In the genomic region with DNA sequence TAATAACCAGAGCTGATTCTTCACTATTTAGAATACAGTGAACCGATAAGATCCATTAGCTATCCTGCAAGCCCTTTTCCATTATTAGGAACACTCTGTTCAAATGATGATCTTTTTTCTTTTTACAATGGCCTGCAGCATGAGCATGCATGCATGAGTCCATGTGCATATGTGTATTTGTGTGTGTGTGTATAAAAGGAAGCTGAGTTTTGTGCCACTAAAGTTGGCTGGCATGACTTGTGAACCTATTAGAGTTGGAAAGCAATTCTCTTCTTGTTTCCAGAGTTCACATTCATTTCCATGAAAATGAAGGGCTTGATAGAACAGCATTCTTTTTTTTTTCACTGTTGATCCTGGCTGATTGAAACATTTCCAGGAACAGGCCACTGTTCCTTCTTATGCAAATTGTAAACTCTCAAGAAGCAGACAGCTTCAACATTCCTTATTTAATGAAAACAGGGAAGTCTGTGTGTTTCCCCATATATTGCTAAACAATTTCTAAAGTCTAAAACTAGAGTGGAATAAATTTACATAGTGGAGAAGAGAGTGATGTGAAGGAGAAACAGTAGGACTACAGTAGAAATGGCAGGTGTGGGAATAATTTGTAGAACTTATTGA, we compare ENCODE assay signal across 25 mouse cellular contexts.
A peak's percentile ranks its signal among the peaks of the same experiment; 100 is the strongest.
DNase-seq lines count a peak whose midpoint lies in the region; ATAC-seq and TF ChIP-seq lines count a peak whose summit lies in the region.
"Had no signal": no experiment of that assay in that cellular context is flagged by ENCODE, and none has a peak within 500 bp of the region (broad histone marks: within the 10 kb centered on the region; RNA-seq: fewer than 3 reads in every experiment).

No protein-coding gene starts in this region.

- no peak overlapping the region for H3K4me2 ChIP-seq in forebrain, embryonic 14.5 days (ENCODE audit: low read length)
- no peak overlapping the region for H3K4me2 ChIP-seq in forebrain, embryonic 11.5 days (ENCODE audit: low read depth, low read length, severe bottlenecking)
- no peak overlapping the region for H3K4me2 ChIP-seq in midbrain, embryonic 11.5 days
- H3K4me2 ChIP-seq in midbrain, embryonic 13.5 days (replicated peaks), result no peak overlapping the region
- H3K4me2 ChIP-seq: embryonic facial prominence, embryonic 12.5 days; heart, embryonic 13.5 days; limb, embryonic 13.5 days; liver, embryonic 11.5 days; lung, embryonic 15.5 days had no signal

- no peak overlapping the region for H3K27ac ChIP-seq in forebrain, embryonic 14.5 days (ENCODE audit: low read depth, low read length)
- no peak overlapping the region for H3K27ac ChIP-seq in forebrain, embryonic 11.5 days (ENCODE audit: low read depth, low read length)
- H3K27ac ChIP-seq in midbrain, embryonic 11.5 days (ENCODE audit: low read depth, low read length), result no peak overlapping the region
- H3K27ac ChIP-seq in midbrain, embryonic 13.5 days, result no peak overlapping the region
- no peak overlapping the region for H3K27ac ChIP-seq in ES-E14 (ENCODE audit: insufficient read depth, low read depth, low read length, poor library complexity, severe bottlenecking)
- H3K27ac ChIP-seq: embryonic facial prominence, embryonic 12.5 days; heart, embryonic 13.5 days; left cerebral cortex, adult 2 months; limb, embryonic 13.5 days; lung, embryonic 15.5 days had no signal

- peak; percentile 78 for ATAC-seq in forebrain, embryonic 14.5 days
- ATAC-seq in forebrain, embryonic 11.5 days (replicated peaks; ENCODE audit: low FRiP score), result no peak
- peak; percentile 48; the same call in 1 of the 2 replicates for ATAC-seq in midbrain, embryonic 11.5 days (ENCODE audit: low FRiP score)
- ATAC-seq in midbrain, embryonic 13.5 days, result no peak
- ATAC-seq: inflammation-experienced regulatory T-cells, adult 6 months had no signal

- peak; percentile 78 for DNase-seq in forebrain, embryonic 14.5 days (ENCODE audit: low spot score)
- no peak for DNase-seq in forebrain, embryonic 11.5 days (ENCODE audit: low spot score)
- no peak for DNase-seq in midbrain, embryonic 11.5 days (ENCODE audit: low spot score, missing footprints)
- DNase-seq in ES-E14 (ENCODE audit: low read depth, low spot score), result no peak
- DNase-seq in brain, embryonic 18.5 days (ENCODE audit: low read depth, low spot score), result peak; percentile 12
- DNase-seq in thymus, adult 18-20 months, result no peak
- no peak for DNase-seq in embryo, embryonic 9.5 days (ENCODE audit: extremely low spot score)
- DNase-seq: adrenal gland, adult 8-10 months; cerebellum, adult 11 months; cerebellum, adult 9-10 months; cerebellum, postnatal 36 days; heart, postnatal 10 days; kidney, adult 11 months; kidney, postnatal 14 days; lung, postnatal 36 days; retina, postnatal 1 day; right cerebral cortex, postnatal 14 days had no signal

- in situ Hi-C loops in ES-E14 (cut with MboI; ENCODE audit: low sequenced_read_pairs in 2 of 2, unreplicated experiment in 2 of 2), result no loop called here

- H3K36me3 ChIP-seq in forebrain, embryonic 14.5 days (ENCODE audit: control insufficient read depth, insufficient read depth, low read length), result no peaks in the 10 kb centered on the region
- no peaks in the 10 kb centered on the region for H3K36me3 ChIP-seq in forebrain, embryonic 11.5 days (ENCODE audit: control insufficient read depth, insufficient read depth, low read length)
- no peaks in the 10 kb centered on the region for H3K36me3 ChIP-seq in midbrain, embryonic 11.5 days (ENCODE audit: control insufficient read depth, insufficient read depth, low read length)
- no peaks in the 10 kb centered on the region for H3K36me3 ChIP-seq in midbrain, embryonic 13.5 days
- no peaks in the 10 kb centered on the region for H3K36me3 ChIP-seq in ES-E14 (ENCODE audit: control insufficient read depth, insufficient read depth, low read length, poor library complexity, severe bottlenecking)
- H3K36me3 ChIP-seq: embryonic facial prominence, embryonic 12.5 days; heart, embryonic 13.5 days; limb, embryonic 13.5 days; lung, embryonic 15.5 days had no signal

- WGBS in forebrain, embryonic 14.5 days, result 21% methylated on average over 1 of the region's 1 CpGs
- 88% methylated on average over 1 of the region's 1 CpGs for WGBS in forebrain, embryonic 11.5 days
- 88% methylated on average over 1 of the region's 1 CpGs for WGBS in midbrain, embryonic 11.5 days
- WGBS in midbrain, embryonic 13.5 days, result 60% methylated on average over 1 of the region's 1 CpGs

- H3K27me3 ChIP-seq in forebrain, embryonic 14.5 days (replicated peaks; ENCODE audit: control insufficient read depth, insufficient read depth, low read length), result no peaks in the 10 kb centered on the region
- no peaks in the 10 kb centered on the region for H3K27me3 ChIP-seq in forebrain, embryonic 11.5 days (ENCODE audit: control insufficient read depth, insufficient read depth, low read length)
- H3K27me3 ChIP-seq in midbrain, embryonic 11.5 days (ENCODE audit: control insufficient read depth, insufficient read depth, low read length), result no peaks in the 10 kb centered on the region
- no peaks in the 10 kb centered on the region for H3K27me3 ChIP-seq in midbrain, embryonic 13.5 days
- H3K27me3 ChIP-seq: embryonic facial prominence, embryonic 12.5 days; heart, embryonic 13.5 days; limb, embryonic 13.5 days; lung, embryonic 15.5 days had no signal

- no peak overlapping the region for H3K4me3 ChIP-seq in forebrain, embryonic 14.5 days (ENCODE audit: low read depth, low read length)
- H3K4me3 ChIP-seq in forebrain, embryonic 11.5 days (ENCODE audit: low read depth, low read length), result no peak overlapping the region
- H3K4me3 ChIP-seq in midbrain, embryonic 11.5 days (ENCODE audit: low read depth, low read length), result no peak overlapping the region
- no peak overlapping the region for H3K4me3 ChIP-seq in midbrain, embryonic 13.5 days (replicated peaks)
- H3K4me3 ChIP-seq in ES-E14 (ENCODE audit: insufficient read depth in 1 of 2, low read depth in 1 of 2, low read length in 2 of 2, poor library complexity in 1 of 2, severe bottlenecking in 1 of 2), result no peak overlapping the region
- H3K4me3 ChIP-seq: embryonic facial prominence, embryonic 12.5 days; heart, embryonic 13.5 days; left cerebral cortex, adult 2 months; limb, embryonic 13.5 days; lung, embryonic 15.5 days had no signal

- H3K9me3 ChIP-seq in forebrain, embryonic 14.5 days (replicated peaks; ENCODE audit: control insufficient read depth, low read length), result no peaks in the 10 kb centered on the region
- no peaks in the 10 kb centered on the region for H3K9me3 ChIP-seq in forebrain, embryonic 11.5 days (ENCODE audit: control insufficient read depth, low read length)
- H3K9me3 ChIP-seq in midbrain, embryonic 11.5 days (ENCODE audit: control insufficient read depth, low read length), result no peaks in the 10 kb centered on the region
- no peaks in the 10 kb centered on the region for H3K9me3 ChIP-seq in midbrain, embryonic 13.5 days
- H3K9me3 ChIP-seq in ES-E14 (ENCODE audit: control insufficient read depth, insufficient read depth, low read depth, low read length), result 0 out of 2 replicates have a peak, but pooled peaks cover 1% of the 10 kb centered on the region
- H3K9me3 ChIP-seq: embryonic facial prominence, embryonic 12.5 days; heart, embryonic 13.5 days; limb, embryonic 13.5 days; lung, embryonic 15.5 days had no signal

- H3K4me1 ChIP-seq in forebrain, embryonic 14.5 days (ENCODE audit: control insufficient read depth, insufficient read depth, low read length), result no peaks in the 10 kb centered on the region
- H3K4me1 ChIP-seq in forebrain, embryonic 11.5 days (replicated peaks; ENCODE audit: control insufficient read depth, insufficient read depth, low read length), result no peaks in the 10 kb centered on the region
- no peaks in the 10 kb centered on the region for H3K4me1 ChIP-seq in midbrain, embryonic 11.5 days (ENCODE audit: control insufficient read depth, insufficient read depth, low read length)
- H3K4me1 ChIP-seq in midbrain, embryonic 13.5 days (replicated peaks), result no peaks in the 10 kb centered on the region
- H3K4me1 ChIP-seq in ES-E14 (ENCODE audit: control insufficient read depth in 2 of 2, insufficient read depth in 2 of 2, low read length in 2 of 2, poor library complexity in 1 of 2), result no peaks in the 10 kb centered on the region
- H3K4me1 ChIP-seq: embryonic facial prominence, embryonic 12.5 days; heart, embryonic 13.5 days; limb, embryonic 13.5 days; lung, embryonic 15.5 days had no signal

- no peak overlapping the region for H3K9ac ChIP-seq in forebrain, embryonic 14.5 days (ENCODE audit: low read length)
- no peak overlapping the region for H3K9ac ChIP-seq in forebrain, embryonic 11.5 days (ENCODE audit: low read length)
- H3K9ac ChIP-seq in midbrain, embryonic 11.5 days (ENCODE audit: low read length), result no peak overlapping the region
- H3K9ac ChIP-seq in midbrain, embryonic 13.5 days (replicated peaks), result no peak overlapping the region
- H3K9ac ChIP-seq in ES-E14 (ENCODE audit: insufficient read depth, low read depth, low read length, poor library complexity, severe bottlenecking), result no peak overlapping the region
- H3K9ac ChIP-seq: embryonic facial prominence, embryonic 12.5 days; heart, embryonic 13.5 days; limb, embryonic 13.5 days; lung, embryonic 15.5 days had no signal

TF ChIP-seq in ES-E14, 5 proteins besides CTCF, POLR2A, EP300 and RAD21:
- TF ChIP-seq MAFK (IDR thresholded peaks at IDR 0.05; ENCODE audit: insufficient read depth, low read depth, low read length) (no peak), ZNF384 (IDR thresholded peaks at IDR 0.05; ENCODE audit: low read depth, low read length) (0 out of 2 replicates have a peak, but pooled peaks have one; percentile 63)

Comparison
In these comparisons a context has a peak if more than half of its experiments do, and no peak if none do; other contexts are left out.
1. ATAC-seq: peak in forebrain, embryonic 14.5 days (single experiment) and midbrain, embryonic 11.5 days (single experiment); none in forebrain, embryonic 11.5 days (single experiment) and midbrain, embryonic 13.5 days (single experiment).
2. DNase-seq: peak in forebrain, embryonic 14.5 days (single experiment) and brain, embryonic 18.5 days (single experiment); none in forebrain, embryonic 11.5 days (single experiment), midbrain, embryonic 11.5 days (single experiment), ES-E14 (single experiment), thymus, adult 18-20 months (0 of 2) and embryo, embryonic 9.5 days (single experiment).